In genomic region chr8:83997511-83998141, GRCm38 (mm10) we compare ENCODE assay signal across 8 mouse cellular contexts. TPM values are rescaled to one million over a fixed set of nuclear protein-coding genes. Genes with fewer than 3 reads are reported as not detected.
DNase-seq lines count a peak whose midpoint lies in the region; ATAC-seq and TF ChIP-seq lines count a peak whose summit lies in the region.

Gene Samd1, plus strand, starts transcription at chr8:83997672.

- TF ChIP-seq POLR2A in heart, adult 2 months (IDR thresholded peaks at IDR 0.05; ENCODE audit: insufficient read depth, low read depth, low read length), result no peak

- intact Hi-C loops in heart, adult 2 months (cut with DNase I), result loop anchor here (2.0 to 5.0 kb wide), 3 partner anchors 23 to 255 kb away; partner anchors contain the start of genes Adgre5, Asf1b and Gm10644

- ATAC-seq in kidney, embryonic 14.5 days (ENCODE audit: low FRiP score, low TSS enrichment), result 0 out of 2 replicates have a peak, but pooled peaks have one; percentile 12
- ATAC-seq in liver, embryonic 14.5 days (ENCODE audit: insufficient read depth), result no peak
- no peak for ATAC-seq in neural tube, embryonic 12.5 days (ENCODE audit: low FRiP score, low read depth)

- TF ChIP-seq EP300 in heart, adult 2 months (IDR thresholded peaks at IDR 0.05; ENCODE audit: insufficient read depth, low read depth, low read length), result no peak
- TF ChIP-seq EP300 in liver, embryonic 14.5 days (IDR thresholded peaks at IDR 0.05; ENCODE audit: low read depth), result no peak

- peak within 1 kb of the TSS; percentile 91 for H3K9ac ChIP-seq in heart, adult 2 months (ENCODE audit: low read depth, low read length)
- peak within 1 kb of the TSS; percentile 92 for H3K9ac ChIP-seq in kidney, embryonic 14.5 days (ENCODE audit: low read depth, low read length)
- peak within 1 kb of the TSS; percentile 91 for H3K9ac ChIP-seq in liver, embryonic 14.5 days (replicated peaks)
- peak within 1 kb of the TSS; percentile 89 for H3K9ac ChIP-seq in neural tube, embryonic 12.5 days

- H3K36me3 ChIP-seq in heart, adult 2 months (ENCODE audit: control insufficient read depth, insufficient read depth, low read length), result no peaks in the 10 kb centered on the region
- peaks cover 31% of the 10 kb centered on the region for H3K36me3 ChIP-seq in kidney, embryonic 14.5 days (ENCODE audit: control insufficient read depth, insufficient read depth, low read length)
- H3K36me3 ChIP-seq in liver, embryonic 14.5 days (replicated peaks; ENCODE audit: control insufficient read depth, insufficient read depth, low read depth), result peaks cover 25% of the 10 kb centered on the region
- H3K36me3 ChIP-seq in neural tube, embryonic 12.5 days, result peaks cover 34% of the 10 kb centered on the region

- DNase-seq in 416B (ENCODE audit: low read depth) (peak; percentile 32), R1 (ENCODE audit: low read depth, low spot score) (peak; percentile 48)
- peak; percentile 80 for DNase-seq in embryo, embryonic 11 days
- DNase-seq in heart, adult 2 months, result peak; percentile 65 to 76
- DNase-seq in liver, embryonic 14.5 days (ENCODE audit: low read depth in 3 of 3, low spot score in 3 of 3), result no peak
- DNase-seq in thymus, postnatal 36 days, result peak; percentile 50 to 69

- no peaks in the 10 kb centered on the region for H3K27me3 ChIP-seq in heart, adult 2 months (ENCODE audit: control insufficient read depth, insufficient read depth, low read length)
- no peaks in the 10 kb centered on the region; the same call in 1 of the 2 replicates for H3K27me3 ChIP-seq in kidney, embryonic 14.5 days (ENCODE audit: control insufficient read depth, insufficient read depth, low read length)
- H3K27me3 ChIP-seq in liver, embryonic 14.5 days (ENCODE audit: control insufficient read depth, insufficient read depth, low read length), result no peaks in the 10 kb centered on the region
- H3K27me3 ChIP-seq in neural tube, embryonic 12.5 days (replicated peaks), result peaks cover 25% of the 10 kb centered on the region

- no peak for TF ChIP-seq CTCF in heart, adult 2 months (IDR thresholded peaks at IDR 0.05)
- TF ChIP-seq CTCF in liver, embryonic 14.5 days (IDR thresholded peaks at IDR 0.05; ENCODE audit: low read depth), result no peak

- H3K27ac ChIP-seq in heart, adult 2 months, result peak within 1 kb of the TSS; percentile 98
- peak within 1 kb of the TSS; percentile 96 for H3K27ac ChIP-seq in kidney, embryonic 14.5 days (ENCODE audit: low read depth, low read length)
- peak within 1 kb of the TSS; percentile 75 for H3K27ac ChIP-seq in liver, embryonic 14.5 days
- H3K27ac ChIP-seq in neural tube, embryonic 12.5 days, result peak within 1 kb of the TSS; percentile 92

- H3K4me2 ChIP-seq in kidney, embryonic 14.5 days (replicated peaks; ENCODE audit: low read depth, low read length), result peak within 1 kb of the TSS; percentile 84
- H3K4me2 ChIP-seq in liver, embryonic 14.5 days (ENCODE audit: low read depth), result peak within 1 kb of the TSS; percentile 99
- H3K4me2 ChIP-seq in neural tube, embryonic 12.5 days (replicated peaks), result peak within 1 kb of the TSS; percentile 89

- no peaks in the 10 kb centered on the region for H3K9me3 ChIP-seq in kidney, embryonic 14.5 days (ENCODE audit: control insufficient read depth, low read length)
- H3K9me3 ChIP-seq in liver, embryonic 14.5 days (ENCODE audit: control insufficient read depth, low read length), result no peaks in the 10 kb centered on the region
- H3K9me3 ChIP-seq in neural tube, embryonic 12.5 days, result no peaks in the 10 kb centered on the region

- no peaks in the 10 kb centered on the region for H3K79me2 ChIP-seq in heart, adult 2 months (replicated peaks; ENCODE audit: control insufficient read depth, insufficient read depth, low read length)

- 14% methylated on average over 110 of the region's 112 CpGs for WGBS in heart, adult 2 months
- WGBS in kidney, embryonic 14.5 days, result under 1% methylated on average over 41 of the region's 112 CpGs
- under 1% methylated on average over 74 of the region's 112 CpGs for WGBS in liver, embryonic 14.5 days (ENCODE audit: insufficient replicate concordance)
- under 1% methylated on average over 71 of the region's 112 CpGs for WGBS in neural tube, embryonic 12.5 days

- H3K4me1 ChIP-seq in heart, adult 2 months (ENCODE audit: control insufficient read depth, insufficient read depth, low read length), result peaks cover 3% of the 10 kb centered on the region
- H3K4me1 ChIP-seq in kidney, embryonic 14.5 days (ENCODE audit: control insufficient read depth, insufficient read depth, low read length), result peaks cover 20% of the 10 kb centered on the region
- peaks cover 9 to 17% of the 10 kb centered on the region in 2 experiments for H3K4me1 ChIP-seq in liver, embryonic 14.5 days (replicated peaks; ENCODE audit: control insufficient read depth in 2 of 2, insufficient read depth in 2 of 2, low read length in 1 of 2)
- H3K4me1 ChIP-seq in neural tube, embryonic 12.5 days, result peaks cover 24% of the 10 kb centered on the region

- peak within 1 kb of the TSS; percentile 80 for H3K4me3 ChIP-seq in heart, adult 2 months
- peak within 1 kb of the TSS; percentile 81 for H3K4me3 ChIP-seq in kidney, embryonic 14.5 days (ENCODE audit: low read length)
- H3K4me3 ChIP-seq in liver, embryonic 14.5 days (ENCODE audit: insufficient read depth in 1 of 2, low read depth in 2 of 2, low read length in 2 of 2), result peak within 1 kb of the TSS; percentile 89 to 91
- peak within 1 kb of the TSS; percentile 82 for H3K4me3 ChIP-seq in neural tube, embryonic 12.5 days

RNA-seq across cellular contexts. Expression of gene Samd1, which starts in this region (rescaled TPM):
- total RNA-seq in heart, adult 2 months (2021), result 10 to 100 TPM; 21.6 to 29.9 TPM
- 29.7 and 32.1 TPM in 2 replicates for polyA plus RNA-seq in heart, adult 2 months (2012; rRNA removed)
- 17.9 and 31.9 TPM in 2 replicates for polyA plus RNA-seq in kidney, embryonic 14.5 days (2014; fragmentation: Nextera tagmentation; extraction: Ambion mirVana)
- 32.5 and 34.5 TPM in 2 replicates for polyA plus RNA-seq in liver, embryonic 14.5 days (2012; rRNA removed)
- polyA plus RNA-seq in liver, embryonic 14.5 days (2014; fragmentation: Nextera tagmentation; extraction: Ambion mirVana), result 9.1 and 9.3 TPM in 2 replicates
- 9.7 and 9.8 TPM in 2 replicates for polyA plus RNA-seq in neural tube, embryonic 12.5 days (2016; fragmentation: Nextera tagmentation; extraction: Ambion mirVana)

Comparison
In these comparisons a context has a peak if more than half of its experiments do, and no peak if none do; other contexts are left out.
1. DNase-seq: peak in 416B (single experiment), R1 (single experiment), embryo, embryonic 11 days (single experiment), heart, adult 2 months (2 of 2) and thymus, postnatal 36 days (2 of 2); none in liver, embryonic 14.5 days (0 of 3).
2. Peak in every context shown above with its lines, with median percentiles within 50 percentile points of each other: H3K27ac ChIP-seq, H3K4me3 ChIP-seq, H3K9ac ChIP-seq and H3K4me2 ChIP-seq.